Mouse (Mus musculus): Measurements from ENCODE around the gene Cap2.

Cap2 gene

DNA sequence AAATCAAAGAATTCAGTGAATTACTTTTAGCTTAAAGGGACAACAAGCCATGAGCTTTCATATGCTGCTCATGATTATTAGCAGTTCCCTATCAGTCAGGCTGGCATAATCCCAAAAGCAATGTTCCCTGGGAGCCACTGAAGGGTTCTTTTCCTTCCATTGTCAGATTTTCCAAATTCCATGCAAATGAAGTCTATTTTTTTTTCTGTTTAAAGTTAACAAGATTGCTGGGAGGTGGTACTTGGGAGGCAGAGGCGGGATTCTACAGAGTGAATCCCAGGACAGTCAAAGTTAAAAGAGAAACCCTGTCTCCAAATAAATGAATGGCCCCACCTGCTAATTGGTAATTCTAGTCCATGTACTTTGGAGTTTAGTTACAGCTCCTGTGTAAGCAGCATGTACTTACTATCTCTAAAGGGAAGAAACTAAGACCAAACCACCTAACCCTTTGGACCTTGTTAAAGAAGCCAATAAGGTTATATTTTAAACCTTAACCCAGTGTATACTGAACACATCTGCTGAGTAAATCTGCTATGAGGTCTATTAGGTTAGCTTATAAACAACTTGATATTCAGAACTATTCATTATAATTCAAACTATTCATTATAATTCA is 193.8 kb downstream of the Cap2 start:
- no peak for DNase-seq (ENCODE audit: low read depth, low spot score)

DNA sequence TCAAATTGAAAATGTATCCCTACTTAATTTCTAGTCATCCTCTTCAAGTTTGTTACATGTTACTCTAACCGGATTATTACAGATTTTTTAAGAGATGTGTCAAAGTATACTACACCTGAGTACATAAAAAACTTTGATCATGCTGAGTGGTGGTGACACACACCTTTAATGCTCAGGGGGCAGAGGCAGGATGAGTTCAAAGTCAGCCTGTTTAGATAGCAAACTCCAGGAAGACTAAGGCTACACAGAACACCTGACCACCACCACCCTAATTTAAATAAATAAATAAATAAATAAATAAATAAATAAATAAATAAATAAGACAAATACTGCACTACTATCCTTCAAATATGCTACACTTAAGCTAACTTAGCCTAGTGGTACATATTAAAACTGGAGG is 194.3 kb downstream of the Cap2 start:
- no peak for DNase-seq (ENCODE audit: low read depth, low spot score)

DNA sequence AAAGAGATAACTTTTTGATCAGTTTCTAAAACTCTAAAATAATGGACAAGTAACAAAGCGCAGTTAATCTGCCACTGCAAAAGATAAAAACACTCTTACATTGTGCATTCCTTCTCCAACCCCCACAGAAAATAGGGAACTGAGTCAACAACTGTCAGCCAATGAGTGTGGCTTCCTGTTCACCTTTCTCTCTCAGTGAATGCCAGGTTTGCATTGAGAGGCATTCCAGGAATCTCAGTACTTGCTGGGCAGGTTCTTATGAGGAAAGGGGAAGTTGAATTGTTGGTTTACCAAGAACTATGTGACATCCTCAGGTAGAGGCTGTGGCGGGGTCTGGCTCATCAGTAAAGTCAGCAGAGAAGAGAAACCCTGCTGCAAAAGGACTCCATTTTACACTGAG is 195.1 kb downstream of the Cap2 start:
- no peak for DNase-seq (ENCODE audit: low read depth, low spot score)

DNA sequence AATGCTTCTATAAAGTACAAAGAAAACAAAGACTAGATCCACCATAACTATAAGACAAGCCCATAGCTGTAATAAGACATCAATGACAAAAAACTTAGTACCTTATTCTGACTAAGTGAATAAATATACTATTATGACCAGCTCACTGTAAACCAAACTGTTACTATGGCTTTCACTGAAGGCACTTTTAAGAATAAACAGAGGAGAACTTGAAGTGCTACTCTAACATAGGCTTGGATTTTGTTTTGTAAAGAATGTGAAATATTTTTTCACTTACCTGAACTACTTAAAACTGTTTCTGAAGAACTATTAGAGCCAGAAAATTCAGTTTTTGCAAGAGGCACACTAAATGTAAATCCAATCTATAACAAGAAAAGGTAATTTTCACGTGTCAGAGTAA is 197.7 kb downstream of the Cap2 start:
- no peak for DNase-seq (ENCODE audit: low read depth, low spot score)
